Mouse (Mus musculus): Measurements from ENCODE around the gene Nos3.
"Not testable (repeated sequence)": the region's sequence is repeated elsewhere in the genome, so short reads cannot be mapped to it uniquely, and the experiment has no call there.

The Nos3 gene

DNA sequence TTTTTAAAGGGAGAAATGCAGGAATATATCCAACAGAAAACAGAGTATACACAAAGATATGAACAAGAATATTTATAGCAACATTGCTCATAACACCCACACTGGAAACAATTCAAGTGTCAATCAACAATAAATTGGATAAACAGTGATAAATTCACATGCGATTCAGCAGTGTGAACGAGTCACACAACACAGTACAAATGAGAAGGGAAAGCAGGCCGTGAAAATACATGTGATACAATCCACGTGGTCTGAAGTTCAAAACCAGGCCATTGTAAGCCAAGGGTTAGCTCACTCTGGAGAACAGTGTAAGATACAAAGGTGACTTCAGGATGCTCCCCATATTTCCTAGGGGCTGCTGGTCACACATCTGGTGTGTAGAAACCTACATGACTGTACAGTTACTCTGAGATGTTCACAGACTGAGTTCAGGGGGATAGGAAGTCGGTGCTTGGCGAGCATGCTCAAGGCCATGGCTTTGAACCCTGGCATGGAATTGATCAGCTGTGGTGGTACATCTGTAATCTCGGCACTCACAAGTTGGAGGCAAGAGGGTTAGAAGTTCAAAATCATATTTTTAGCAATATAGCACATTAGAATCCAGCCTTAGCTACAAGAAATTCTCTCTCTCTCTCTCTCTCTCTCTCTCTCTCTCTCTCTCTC is 10.2 kb downstream of the Nos3 start:
- no peak for DNase-seq (ENCODE audit: low read depth, low spot score)

DNA sequence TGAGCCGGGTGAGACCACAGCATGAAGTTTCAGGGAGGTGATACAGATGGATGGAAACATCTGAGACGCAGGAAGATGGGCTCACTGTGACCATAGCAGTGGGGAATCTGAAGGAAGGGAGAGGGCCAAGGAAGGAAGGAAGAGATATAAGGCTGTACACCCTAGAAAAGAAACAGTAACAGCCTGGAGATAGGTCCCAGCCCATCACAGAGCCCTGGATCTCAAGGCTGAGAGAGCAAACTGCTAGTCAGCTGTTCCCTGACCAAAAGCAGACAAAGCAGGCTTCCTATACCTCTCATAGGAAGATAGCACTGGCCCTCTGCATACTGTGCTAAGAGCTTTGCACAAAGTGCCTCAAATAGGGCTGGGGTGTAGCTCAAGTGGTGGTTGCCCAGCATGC is 14.1 kb downstream of the Nos3 start:
- no peak for DNase-seq (ENCODE audit: low read depth, low spot score)

DNA sequence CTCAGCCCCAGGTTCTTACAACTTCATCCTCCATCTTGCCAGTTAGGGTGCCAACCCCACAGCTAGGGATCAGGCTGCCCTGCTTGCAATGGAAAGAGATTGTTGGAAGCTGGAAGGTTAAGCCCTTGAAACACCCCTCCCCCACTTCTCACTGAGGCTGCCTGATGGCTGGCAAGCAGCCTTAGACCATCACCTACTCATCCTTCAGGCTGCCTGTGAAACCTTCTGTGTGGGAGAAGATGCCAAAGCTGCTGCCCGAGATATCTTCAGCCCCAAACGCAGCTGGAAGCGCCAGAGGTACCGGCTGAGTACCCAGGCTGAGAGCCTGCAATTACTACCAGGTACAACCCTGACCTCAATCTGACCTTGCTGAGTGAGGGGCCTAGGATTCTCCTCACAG is 14.9 kb downstream of the Nos3 start:
- DNase-seq (ENCODE audit: low read depth, low spot score), result no peak

DNA sequence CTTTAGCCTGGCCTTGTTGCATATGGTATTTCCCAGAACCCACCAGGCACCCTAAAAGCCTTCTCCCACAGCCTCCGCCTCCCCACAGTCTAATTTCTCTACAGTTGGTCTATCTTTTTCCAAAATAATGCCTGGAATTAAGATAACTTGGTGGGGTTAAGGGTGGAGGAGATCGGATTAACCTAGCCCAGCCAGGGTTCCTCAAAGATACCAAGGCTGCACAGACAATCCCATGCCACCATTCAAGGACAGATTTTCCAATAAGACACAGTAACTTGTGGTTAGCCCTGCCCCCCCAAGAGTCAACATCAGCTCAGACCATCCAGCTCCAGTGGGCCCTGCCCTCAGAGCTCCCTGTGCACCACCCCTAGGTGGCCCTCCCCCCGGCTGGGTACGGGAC is 15.9 kb downstream of the Nos3 start:
- no peak for DNase-seq (ENCODE audit: low read depth, low spot score)

DNA sequence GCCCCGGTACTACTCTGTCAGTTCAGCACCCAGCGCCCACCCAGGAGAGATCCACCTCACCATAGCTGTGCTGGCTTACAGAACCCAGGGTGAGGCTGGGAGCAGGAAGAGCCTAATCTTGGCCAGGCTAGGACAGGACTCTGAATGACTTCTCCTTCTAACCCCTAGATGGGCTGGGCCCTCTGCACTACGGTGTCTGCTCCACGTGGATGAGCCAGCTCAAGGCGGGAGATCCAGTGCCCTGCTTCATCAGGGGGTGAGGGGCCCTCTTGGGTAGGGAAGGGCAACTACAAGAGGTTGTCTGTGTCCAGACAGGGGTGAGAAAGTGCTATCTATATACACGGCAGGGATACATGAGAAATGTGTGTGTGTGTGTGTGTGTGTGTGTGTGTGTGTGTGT is 16.9 kb downstream of the Nos3 start:
- DNase-seq (ENCODE audit: low read depth, low spot score), result no peak

DNA sequence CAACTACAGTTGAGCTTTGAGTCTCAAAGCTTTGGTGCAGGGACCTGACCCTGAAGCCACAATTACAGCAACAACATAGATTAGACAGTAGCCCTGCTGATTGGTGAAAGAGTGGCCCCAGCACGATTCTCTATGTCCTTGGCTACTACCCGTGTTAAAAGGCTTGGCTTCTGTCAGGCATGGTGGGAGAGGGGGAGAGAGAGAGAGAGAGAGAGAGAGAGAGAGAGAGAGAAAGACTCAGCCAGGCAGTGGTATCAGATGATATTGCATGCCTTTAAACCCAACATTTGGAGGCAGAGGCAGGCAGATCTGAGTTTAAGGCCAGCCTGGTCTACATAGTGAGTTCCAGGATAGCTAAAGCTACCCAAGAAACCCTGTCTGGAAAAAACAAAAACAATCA is 17.4 kb downstream of the Nos3 start:
- DNase-seq (ENCODE audit: low read depth, low spot score), result no peak

DNA sequence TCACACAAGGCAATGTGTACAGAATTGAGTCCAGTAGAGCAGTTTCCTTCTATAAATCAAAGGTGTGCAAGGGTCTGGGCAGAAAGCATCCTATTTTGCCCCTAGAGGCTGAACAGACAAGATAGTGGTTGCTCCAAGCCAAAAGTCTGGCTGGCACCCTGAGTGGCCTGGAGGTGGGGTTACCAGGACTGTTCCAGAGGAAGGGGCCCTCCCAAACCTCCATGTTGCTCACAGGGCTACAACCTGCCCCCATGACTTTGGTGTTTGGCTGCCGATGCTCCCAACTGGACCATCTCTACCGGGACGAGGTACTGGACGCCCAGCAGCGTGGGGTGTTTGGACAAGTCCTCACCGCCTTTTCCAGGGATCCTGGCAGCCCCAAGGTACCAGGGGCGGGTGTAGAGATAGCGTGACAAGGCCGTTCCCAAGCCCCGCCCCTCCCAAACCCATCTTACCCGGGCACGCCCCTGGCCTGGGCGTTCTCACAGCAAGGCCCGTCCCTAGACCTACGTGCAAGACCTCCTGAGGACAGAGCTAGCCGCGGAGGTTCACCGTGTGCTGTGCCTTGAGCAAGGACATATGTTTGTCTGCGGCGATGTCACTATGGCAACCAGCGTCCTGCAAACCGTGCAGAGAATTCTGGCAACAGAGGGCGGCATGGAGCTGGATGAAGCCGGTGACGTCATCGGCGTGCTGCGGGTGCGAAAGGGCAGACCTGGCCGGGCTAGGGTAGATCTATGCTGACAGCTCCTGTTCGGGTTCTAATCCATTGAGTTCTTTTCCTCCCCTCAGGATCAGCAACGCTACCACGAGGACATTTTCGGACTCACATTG is 18.6 kb downstream of the Nos3 start:
- DNase-seq (ENCODE audit: low read depth, low spot score), result peak; percentile 83

DNA sequence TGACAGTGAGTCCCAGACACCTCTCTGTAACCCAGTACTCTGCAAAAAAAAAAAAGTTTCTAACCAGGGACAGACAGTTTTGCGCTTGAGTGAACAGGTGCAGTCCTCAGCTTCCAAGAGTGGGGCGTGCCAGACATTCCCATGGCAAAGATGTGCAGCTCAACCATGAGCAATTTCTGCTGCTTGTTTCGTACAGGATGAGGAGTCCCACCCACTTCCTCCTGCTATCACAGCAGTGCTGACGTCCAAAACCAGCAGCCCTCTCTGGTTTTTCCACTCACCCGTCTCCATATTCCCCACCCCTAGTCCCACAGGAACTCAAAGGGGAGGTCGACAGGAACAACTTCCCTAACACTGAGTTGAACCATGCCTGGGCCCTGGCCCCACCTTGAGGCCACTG is 19.8 kb downstream of the Nos3 start:
- DNase-seq (ENCODE audit: low read depth, low spot score), result no peak

DNA sequence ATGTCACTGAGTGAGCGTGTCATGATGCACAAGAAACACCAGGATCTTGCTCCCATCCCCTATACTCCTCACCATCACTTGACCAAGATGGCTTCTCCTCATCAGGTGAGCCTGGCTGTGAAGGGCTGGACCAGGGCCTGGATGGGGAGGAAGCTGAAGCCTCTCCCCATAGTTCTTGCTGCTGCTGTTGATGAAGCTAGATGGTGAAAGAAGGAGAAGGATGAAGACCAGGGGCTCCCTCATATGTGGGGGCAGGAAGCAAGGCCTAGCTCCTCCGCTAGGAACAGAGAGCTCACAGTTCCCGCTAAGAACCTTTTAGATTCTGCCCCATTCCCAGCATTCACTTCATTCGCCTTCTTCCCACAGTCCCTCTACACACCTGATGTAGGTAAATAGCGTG is 20.8 kb downstream of the Nos3 start:
- no peak for DNase-seq (ENCODE audit: low read depth, low spot score)

DNA sequence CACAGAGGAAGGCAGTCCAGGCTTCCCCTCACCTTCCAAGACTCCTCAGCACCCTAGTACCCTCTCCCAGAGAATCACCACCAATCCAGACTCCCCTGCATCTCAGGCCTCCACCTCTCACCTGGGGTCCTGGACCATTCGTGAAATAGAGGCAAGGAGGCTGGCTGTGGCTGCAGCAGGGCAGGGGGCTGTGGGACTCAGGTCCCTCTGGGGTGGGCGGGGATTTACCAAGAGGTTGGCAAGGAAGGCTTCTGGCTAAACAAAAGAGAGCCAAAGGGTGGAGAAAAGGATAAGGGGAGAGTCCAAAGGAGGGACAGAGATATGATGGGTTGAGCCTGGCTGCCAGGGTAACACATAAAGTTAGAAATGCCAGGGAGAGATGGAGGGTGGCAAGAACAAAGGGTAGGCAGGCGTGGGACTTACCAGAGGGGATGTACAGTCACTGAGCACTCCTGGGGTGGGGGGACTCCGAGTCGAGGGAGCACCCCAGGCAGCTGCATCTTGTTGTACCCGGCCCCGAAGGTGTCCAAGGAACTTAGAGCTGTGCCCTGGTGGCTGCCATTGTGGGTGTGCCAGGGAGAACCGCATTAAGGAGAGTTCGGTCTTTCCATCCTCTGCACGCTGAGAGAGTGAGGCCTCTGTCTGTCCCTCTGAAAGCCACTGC is 21.4 kb downstream of the Nos3 start:
- no peak for DNase-seq (ENCODE audit: low read depth, low spot score)

DNA sequence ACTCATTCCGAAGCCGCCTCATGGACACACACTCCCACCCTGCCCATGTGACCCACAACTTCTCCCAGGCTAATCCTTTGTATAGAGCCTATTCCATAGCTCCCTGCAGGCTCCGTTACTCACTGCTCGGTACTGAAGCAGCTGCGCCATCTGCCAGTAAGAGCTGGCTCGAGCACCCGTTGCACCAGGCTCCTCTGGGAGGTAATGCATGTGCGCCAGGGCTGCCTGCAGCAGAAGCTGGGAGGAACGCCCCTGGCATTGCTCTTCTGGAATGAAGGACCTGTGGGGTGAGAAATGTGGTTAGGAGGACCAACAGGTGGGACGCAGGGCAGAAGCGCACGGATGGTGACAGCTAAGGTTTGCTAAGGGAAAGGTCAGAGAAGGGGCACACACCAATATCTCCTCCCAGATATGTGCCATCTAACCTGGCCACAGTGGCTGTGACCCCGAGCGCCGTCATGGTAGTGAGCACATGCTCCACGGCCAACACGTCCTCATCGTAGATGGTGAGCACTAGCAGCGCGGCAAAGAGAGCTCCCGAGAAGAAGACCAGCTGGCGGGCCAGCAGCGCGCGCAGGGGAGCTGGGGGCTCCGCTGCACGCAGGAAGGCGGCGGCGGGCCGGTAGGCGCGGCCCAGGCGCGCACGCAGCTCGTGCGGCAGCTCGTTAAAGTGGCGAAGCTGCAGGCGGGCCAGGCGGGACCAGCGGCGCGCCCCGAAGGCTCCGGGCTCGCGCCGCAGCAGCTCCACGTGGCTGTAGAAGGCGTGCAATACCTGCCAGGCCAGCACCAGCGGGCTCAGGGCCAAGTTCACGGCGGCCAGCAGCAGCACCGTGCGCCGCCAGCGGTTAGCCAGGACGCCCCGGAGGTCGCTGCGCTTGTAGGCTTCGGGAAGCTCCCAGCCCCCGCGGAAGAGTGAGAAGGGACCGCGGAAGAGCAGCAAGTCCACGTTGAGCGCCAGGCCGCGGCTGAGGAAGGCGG is 22.9 kb downstream of the Nos3 start:
- no peak for DNase-seq (ENCODE audit: low read depth, low spot score)

DNA sequence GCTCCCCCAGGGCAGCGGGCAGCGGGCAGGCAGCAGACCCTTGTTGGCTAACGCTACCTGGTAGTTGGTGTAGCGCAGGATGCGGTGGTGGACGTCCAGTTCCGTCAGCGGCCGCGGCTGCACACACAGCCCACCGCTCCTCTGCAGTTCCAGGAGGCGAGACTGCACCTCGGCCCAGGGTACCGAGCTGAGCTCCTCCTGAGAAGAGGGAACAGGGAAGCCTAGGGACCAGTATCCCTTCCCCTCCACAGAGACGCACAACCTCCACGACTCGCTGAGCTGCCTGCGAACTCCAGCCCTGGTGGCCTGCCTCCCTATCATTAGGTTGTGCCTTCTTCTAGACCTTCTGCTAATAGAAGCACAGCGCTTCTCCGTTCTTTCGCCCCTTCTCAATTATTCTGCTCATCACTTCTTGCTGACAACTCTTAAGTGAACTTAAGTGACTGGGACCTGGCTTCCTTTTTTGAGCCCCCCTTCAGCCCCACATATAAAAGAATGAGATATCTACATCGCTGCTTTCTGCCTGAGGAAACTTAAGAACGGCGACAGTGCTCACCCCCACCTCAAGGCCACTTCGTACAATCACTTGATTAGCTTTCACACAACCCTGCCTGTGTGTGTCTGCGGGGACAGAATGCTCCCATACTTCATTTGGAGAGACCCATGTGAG is 23.8 kb downstream of the Nos3 start:
- no peak for DNase-seq (ENCODE audit: low read depth, low spot score)

DNA sequence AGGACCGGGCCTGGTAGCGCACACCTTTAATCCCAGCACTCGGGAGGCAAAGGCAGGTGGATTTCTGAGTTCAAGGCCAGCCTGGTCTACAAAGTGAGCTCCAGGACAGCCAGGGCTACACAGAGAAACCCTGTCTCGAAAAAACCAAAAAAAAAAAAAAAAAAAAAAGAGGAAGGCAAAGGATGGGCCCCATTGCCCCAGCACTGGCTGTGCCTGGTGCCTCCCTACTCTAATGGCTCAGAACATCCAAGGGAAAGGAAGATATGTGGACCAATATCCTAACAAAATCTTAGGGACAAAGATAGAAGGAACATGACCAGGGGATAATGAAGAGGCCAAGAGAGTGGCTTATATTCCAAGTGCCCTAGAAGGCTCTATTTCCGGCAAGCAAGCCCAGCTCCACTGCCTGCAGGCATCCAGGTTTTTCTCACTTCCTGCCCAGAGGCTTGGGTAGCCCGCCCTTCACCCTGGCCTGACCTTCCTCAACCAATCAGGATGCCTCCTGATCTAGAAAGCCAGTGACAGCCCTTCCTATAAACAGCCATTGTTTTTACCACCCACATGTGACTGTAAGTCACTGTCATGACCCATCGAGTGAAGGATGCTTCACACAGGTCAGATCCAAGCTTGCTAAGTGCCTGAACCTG is 24.5 kb downstream of the Nos3 start:
- DNase-seq (ENCODE audit: low read depth, low spot score), result no peak

DNA sequence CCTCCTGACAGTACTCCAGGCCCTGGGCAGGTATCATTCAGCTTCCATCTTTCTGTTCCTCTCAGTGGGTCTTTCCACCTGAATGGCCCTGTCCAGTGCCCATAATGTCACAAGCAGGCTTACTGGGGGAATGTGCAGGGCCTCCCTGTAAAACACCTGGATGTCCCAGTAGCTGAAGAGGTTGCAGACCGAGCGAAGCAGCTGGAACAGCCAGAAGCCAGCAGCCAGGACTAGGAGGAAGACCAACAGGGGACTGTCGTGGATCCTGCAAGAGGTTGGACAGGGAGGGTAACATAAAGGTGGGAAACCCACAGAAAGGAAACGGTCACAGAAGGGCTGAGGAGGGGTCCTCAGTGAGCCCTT is 25.0 kb downstream of the Nos3 start:
- DNase-seq (ENCODE audit: low read depth, low spot score), result no peak

DNA sequence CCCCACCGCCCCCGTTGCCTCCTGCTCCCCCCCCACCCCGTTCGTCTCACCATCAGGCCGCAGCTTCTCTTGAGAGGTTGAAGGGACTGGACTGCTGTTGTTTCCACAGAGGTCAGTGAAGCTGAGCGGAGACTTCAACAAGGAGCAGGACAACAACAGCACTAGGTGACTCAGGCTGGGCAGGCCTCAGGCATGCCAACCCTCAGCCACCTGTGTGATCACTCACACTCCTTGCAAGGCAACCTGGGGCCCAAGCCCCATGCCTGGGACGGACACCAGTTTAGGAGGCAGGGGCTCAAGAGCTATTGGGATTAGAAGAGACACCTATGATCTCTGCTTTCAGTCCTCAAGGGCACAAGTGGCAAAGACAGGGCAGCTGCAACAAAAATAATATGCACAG is 27.3 kb downstream of the Nos3 start, which contains the start of gene Atg9b:
Gene Atg9b (minus strand): TSS at position 280 of the 400 bp plus-strand sequence.
- DNase-seq (ENCODE audit: low read depth, low spot score), result no peak

DNA sequence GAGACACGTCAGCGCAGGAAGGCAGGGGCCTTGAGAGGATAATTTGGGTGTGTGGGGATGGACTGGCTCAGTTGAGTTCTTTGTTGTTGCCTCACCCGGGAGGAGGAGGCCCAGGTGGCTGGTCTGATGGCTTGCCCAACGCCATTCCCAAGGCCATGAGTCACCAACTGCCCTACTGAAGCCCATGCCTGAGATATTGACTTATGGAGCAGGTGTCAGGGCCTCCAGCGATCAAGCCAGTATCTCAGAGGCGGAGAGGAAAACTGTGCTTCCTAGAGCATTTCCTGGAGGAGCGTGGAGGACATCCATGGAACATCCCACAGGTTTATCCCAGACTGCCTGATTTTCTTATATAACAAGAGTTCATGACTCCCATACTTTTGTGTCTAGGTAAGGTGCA is 28.1 kb downstream of the Nos3 start:
- no peak for DNase-seq (ENCODE audit: low read depth, low spot score)

DNA sequence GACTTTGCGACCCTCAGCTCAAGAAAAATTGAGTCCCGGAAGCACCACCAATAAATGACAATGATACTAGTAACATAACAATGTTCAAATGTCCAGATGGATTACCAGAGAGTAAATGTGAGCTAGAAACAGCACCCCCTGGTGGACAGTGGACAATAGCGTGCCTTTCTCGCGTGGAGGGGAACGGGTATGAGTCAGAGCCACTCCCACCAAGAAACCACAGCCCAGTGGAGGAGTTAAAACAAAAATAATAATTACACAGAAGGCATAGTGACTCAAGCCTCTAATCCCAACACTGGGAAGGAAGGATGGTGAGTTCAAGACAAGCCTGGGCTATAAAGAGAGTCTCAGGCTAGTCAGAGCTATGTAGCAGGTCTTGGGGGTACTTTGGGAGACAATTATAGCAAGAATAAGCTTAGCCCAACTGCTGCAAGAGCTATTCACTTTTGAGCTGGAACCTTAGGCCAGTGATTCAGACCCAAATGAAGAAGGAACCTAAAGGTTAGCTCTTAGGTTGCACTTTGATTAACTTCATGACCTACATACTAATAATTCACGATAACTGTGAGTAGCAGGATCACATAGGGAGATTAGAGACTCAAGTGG is 28.9 kb downstream of the Nos3 start, which contains the start of gene Abcb8:
Gene Abcb8 (plus strand): TSS at position 272 of the 606 bp plus-strand sequence.
- DNase-seq (ENCODE audit: low read depth, low spot score), result peak; percentile 82

DNA sequence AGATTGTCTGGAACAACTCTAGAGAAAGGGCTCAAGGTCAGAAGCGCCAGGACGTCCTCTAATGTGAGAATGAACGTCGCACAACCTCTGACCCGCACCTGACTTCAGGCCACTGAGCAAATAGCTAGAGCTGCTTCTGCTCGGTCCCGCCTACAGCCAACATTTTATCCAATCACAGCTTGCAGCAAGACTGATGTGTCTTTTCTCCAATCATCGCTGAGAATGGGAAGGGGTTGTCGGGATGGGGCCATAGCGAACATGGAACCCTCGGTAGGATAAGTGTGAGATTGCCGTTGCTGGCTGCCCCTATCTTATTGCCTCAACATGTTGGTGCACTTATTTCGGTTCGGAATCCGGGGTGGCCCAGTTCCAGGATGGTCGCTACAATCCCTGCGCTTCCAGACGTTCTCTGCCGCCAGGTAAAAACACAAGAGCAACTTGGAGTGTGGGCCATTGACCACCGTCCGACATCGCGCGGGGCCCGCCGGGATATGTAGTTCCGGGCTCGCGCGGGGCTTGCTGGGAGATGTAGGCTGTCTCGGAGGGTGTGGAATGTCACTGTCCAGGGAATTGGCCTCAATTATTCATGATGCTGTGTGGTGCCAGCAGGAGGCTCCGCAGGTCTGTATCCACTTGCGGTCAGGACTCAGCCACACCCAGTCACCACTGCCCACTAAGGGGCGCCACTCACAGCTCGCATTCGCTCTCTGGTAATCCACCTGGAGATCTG is 29.7 kb downstream of the Nos3 start:
- peak; percentile 93 for DNase-seq (ENCODE audit: low read depth, low spot score)

DNA sequence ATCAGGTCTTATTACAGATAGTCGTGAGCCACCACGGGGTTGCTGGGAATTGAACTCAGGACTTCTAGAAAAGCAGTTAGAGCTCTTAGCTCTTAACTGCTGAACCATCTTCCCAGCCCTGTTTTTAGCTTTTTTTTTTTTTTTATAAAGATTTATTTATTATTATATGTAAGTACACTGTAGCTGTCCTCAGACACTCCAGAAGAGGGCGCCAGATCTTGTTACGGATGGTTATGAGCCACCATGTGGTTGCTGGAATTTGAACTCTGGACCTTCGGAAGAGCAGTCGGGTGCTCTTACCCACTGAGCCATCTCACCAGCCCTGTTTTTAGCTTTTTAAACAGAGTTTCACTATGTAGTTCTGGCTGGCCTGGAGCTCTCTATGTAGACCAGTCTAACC is 31.6 kb downstream of the Nos3 start:
- not testable (repeated sequence) for DNase-seq (ENCODE audit: low read depth, low spot score)

Measured in retina, postnatal 7 days (tissue).